Mouse (Mus musculus) neural tube, embryonic 15.5 days (tissue): ENCODE results near the gene Crtam. TPM values are rescaled to one million over a fixed set of nuclear protein-coding genes. Genes with fewer than 3 reads are reported as not detected.

Experiments used
- ATAC-seq: fragments of 200-750 bp; cut with Nextera tagmentation; 2 replicates; pipeline ENCODE4 v1.8.0; 2017; ENCODE audit warnings: mild to moderate bottlenecking, moderate TSS enrichment, moderate library complexity; ENCODE audit not compliant: low FRiP score
- H3K27ac ChIP-seq: fragments of 300-500 bp; sonication (generic); replicated peaks from 2 replicates; pipeline ENCODE4 v1.5.1; 2015; ENCODE audit warnings: mild to moderate bottlenecking, inconsistent platforms
- H3K27me3 ChIP-seq: fragments of 300-500 bp; sonication (generic); replicated peaks from 2 replicates; pipeline ENCODE4 v1.6.1; 2015; ENCODE audit warnings: inconsistent platforms
- H3K36me3 ChIP-seq: fragments of 300-500 bp; sonication (generic); 2 replicates; pipeline ENCODE4 v1.6.1; 2015; ENCODE audit warnings: inconsistent platforms
- H3K4me1 ChIP-seq: fragments of 300-500 bp; sonication (generic); 2 replicates; pipeline ENCODE4 v1.6.1; 2015; ENCODE audit warnings: inconsistent platforms
- H3K4me2 ChIP-seq: fragments of 300-500 bp; sonication (generic); 2 replicates; pipeline ENCODE4 v1.6.1; 2015; ENCODE audit warnings: inconsistent platforms, mild to moderate bottlenecking, moderate library complexity
- H3K4me3 ChIP-seq: fragments of 300-500 bp; sonication (generic); replicated peaks from 2 replicates; pipeline ENCODE4 v1.5.1; 2015; ENCODE audit warnings: mild to moderate bottlenecking, inconsistent platforms
- H3K9ac ChIP-seq: fragments of 300-500 bp; sonication (generic); replicated peaks from 2 replicates; pipeline ENCODE4 v1.6.1; 2015; ENCODE audit warnings: mild to moderate bottlenecking, inconsistent platforms
- H3K9me3 ChIP-seq: fragments of 300-500 bp; sonication (generic); replicated peaks from 2 replicates; pipeline ENCODE4 v1.6.1; 2016; ENCODE audit warnings: inconsistent platforms
- WGBS: fragments of 180-500 bp; shearing (Covaris S2); methylation state at CpG from one replicate; pipeline ENCODE4 v1.1.7; 2015; ENCODE audit warnings: mixed read lengths; 5-methylcytosine and 5-hydroxymethylcytosine counted together
- polyA plus RNA-seq: library from polyadenylated mRNA; unstranded; fragments of >200 nt; fragmentation: Nextera tagmentation; extraction: Ambion mirVana; gene quantifications from 2 replicates; pipeline ENCODE4 v1.2.1, GENCODE M21; 2015

Gene Crtam
- polyA plus RNA-seq: 0.08 and 0.15 TPM in 2 replicates

GRCm38 (mm10) chr9:41004415-41004814 is at the start of gene Crtam:
TSS of gene Crtam (minus strand) at chr9:41004628.
- H3K9me3 ChIP-seq: no peaks in the 10 kb centered on the region
- H3K4me1 ChIP-seq: peaks cover 2% of the 10 kb centered on the region; the same call in 1 of the 2 replicates
- no peak within 1 kb of the TSS for H3K9ac ChIP-seq
- H3K36me3 ChIP-seq: no peaks in the 10 kb centered on the region
- 74% methylated on average over 4 of the region's 4 CpGs for WGBS
- H3K27ac ChIP-seq: no peak within 1 kb of the TSS
- no peak within 1 kb of the TSS for H3K4me2 ChIP-seq
- ATAC-seq: no peak
- H3K27me3 ChIP-seq: no peaks in the 10 kb centered on the region
- H3K4me3 ChIP-seq: no peak within 1 kb of the TSS

GRCm38 (mm10) chr9:41054166-41054565 is 49.7 kb upstream of the Crtam start:
- Histone ChIP-seq H3K27ac (peak overlapping the region; percentile 28; the same call in 1 of the 2 replicates), H3K9me3 (no peaks in the 10 kb centered on the region)

GRCm38 (mm10) chr9:41053478-41053877 is 49.0 kb upstream of the Crtam start:
- H3K27ac ChIP-seq: no peak overlapping the region; the same call in 1 of the 2 replicates
- WGBS: 57% methylated on average over 4 of the region's 4 CpGs
- no peak overlapping the region for H3K4me3 ChIP-seq

More at GRCm38 (mm10) chr9:41054166-41054565, 49.7 kb upstream of the Crtam start:
- no peak overlapping the region for H3K9ac ChIP-seq
- no peaks in the 10 kb centered on the region for H3K27me3 ChIP-seq
- H3K36me3 ChIP-seq: peaks cover 4% of the 10 kb centered on the region; the same call in 1 of the 2 replicates
- WGBS: 72% methylated on average over 9 of the region's 9 CpGs
- no peak overlapping the region for H3K4me3 ChIP-seq
- peaks cover 16% of the 10 kb centered on the region for H3K4me1 ChIP-seq
- no peak overlapping the region for H3K4me2 ChIP-seq
- 0 out of 2 replicates have a peak, but pooled peaks have one; percentile 35 for ATAC-seq

GRCm38 (mm10) chr9:41051080-41051932 is 46.9 kb upstream of the Crtam start:
- whole genome bisulfite sequencing: 31% methylated on average over 11 of the region's 11 CpGs
- Histone ChIP-seq H3K9me3 (no peaks in the 10 kb centered on the region), H3K9ac (no peak overlapping the region), H3K27me3 (no peaks in the 10 kb centered on the region), H3K4me2 (no peak overlapping the region), H3K4me1 (peaks cover 16% of the 10 kb centered on the region), H3K36me3 (peaks cover 9% of the 10 kb centered on the region; the same call in 1 of the 2 replicates), H3K27ac (peak overlapping the region; percentile 52), H3K4me3 (no peak overlapping the region)
- peak; percentile 39; the same call in 1 of the 2 replicates for ATAC-seq

More at GRCm38 (mm10) chr9:41053478-41053877, 49.0 kb upstream of the Crtam start:
- no peak for ATAC-seq
- H3K4me1 ChIP-seq: peaks cover 16% of the 10 kb centered on the region
- H3K36me3 ChIP-seq: peaks cover 4% of the 10 kb centered on the region; the same call in 1 of the 2 replicates
- no peaks in the 10 kb centered on the region for H3K27me3 ChIP-seq
- no peaks in the 10 kb centered on the region for H3K9me3 ChIP-seq
- no peak overlapping the region for H3K9ac ChIP-seq
- H3K4me2 ChIP-seq: no peak overlapping the region

- Histone ChIP-seq H3K4me3 (no peak overlapping the region), H3K27ac (peak overlapping the region; percentile 52), H3K9ac (no peak overlapping the region), H3K4me1 (peaks cover 16% of the 10 kb centered on the region), H3K9me3 (no peaks in the 10 kb centered on the region), H3K4me2 (no peak overlapping the region), H3K36me3 (peaks cover 9% of the 10 kb centered on the region; the same call in 1 of the 2 replicates), H3K27me3 (no peaks in the 10 kb centered on the region)
- WGBS: 55% methylated on average over 12 of the region's 12 CpGs
- no peak for ATAC-seq
Observed at GRCm38 (mm10) chr9:41050331-41051079, 46.1 kb upstream of the Crtam start.

- H3K27ac ChIP-seq: no peak overlapping the region
- peaks cover 9% of the 10 kb centered on the region; the same call in 1 of the 2 replicates for H3K36me3 ChIP-seq
- ATAC-seq: no peak
- no peak overlapping the region for H3K4me2 ChIP-seq
- H3K9me3 ChIP-seq: no peaks in the 10 kb centered on the region
- H3K9ac ChIP-seq: no peak overlapping the region
- H3K27me3 ChIP-seq: no peaks in the 10 kb centered on the region
- 86% methylated on average over 7 of the region's 7 CpGs for WGBS
- no peak overlapping the region for H3K4me3 ChIP-seq
- peaks cover 16% of the 10 kb centered on the region for H3K4me1 ChIP-seq
Observed at GRCm38 (mm10) chr9:41049282-41049681, 44.9 kb upstream of the Crtam start.

GRCm38 (mm10) chr9:41048820-41049219 is 44.4 kb upstream of the Crtam start:
- Histone ChIP-seq H3K4me2 (no peak overlapping the region), H3K27ac (no peak overlapping the region), H3K4me3 (no peak overlapping the region), H3K9me3 (no peaks in the 10 kb centered on the region), H3K4me1 (peaks cover 16% of the 10 kb centered on the region), H3K36me3 (peaks cover 9% of the 10 kb centered on the region; the same call in 1 of the 2 replicates), H3K27me3 (no peaks in the 10 kb centered on the region), H3K9ac (no peak overlapping the region)
- WGBS: 84% methylated on average over 3 of the region's 3 CpGs
- ATAC-seq: no peak

- H3K4me2 ChIP-seq: no peak overlapping the region
- WGBS: 96% methylated on average over 7 of the region's 7 CpGs
- no peak overlapping the region for H3K4me3 ChIP-seq
- H3K9ac ChIP-seq: no peak overlapping the region
- H3K27me3 ChIP-seq: no peaks in the 10 kb centered on the region
- H3K27ac ChIP-seq: no peak overlapping the region
- H3K36me3 ChIP-seq: peaks cover 9% of the 10 kb centered on the region; the same call in 1 of the 2 replicates
- no peak for ATAC-seq
- H3K4me1 ChIP-seq: peaks cover 16% of the 10 kb centered on the region
- no peaks in the 10 kb centered on the region for H3K9me3 ChIP-seq
Observed at GRCm38 (mm10) chr9:41048216-41048615, 43.8 kb upstream of the Crtam start.

GRCm38 (mm10) chr9:41047654-41048053 is 43.2 kb upstream of the Crtam start:
- Histone ChIP-seq H3K4me3 (no peak overlapping the region), H3K36me3 (peaks cover 10% of the 10 kb centered on the region; the same call in 1 of the 2 replicates), H3K27me3 (no peaks in the 10 kb centered on the region), H3K4me2 (no peak overlapping the region), H3K9me3 (no peaks in the 10 kb centered on the region), H3K27ac (no peak overlapping the region), H3K9ac (no peak overlapping the region), H3K4me1 (peaks cover 16% of the 10 kb centered on the region)
- ATAC-seq: no peak
- 95% methylated on average over 2 of the region's 2 CpGs for WGBS

- WGBS: 16% methylated on average over 3 of the region's 3 CpGs
- no peaks in the 10 kb centered on the region for H3K4me1 ChIP-seq
- no peak overlapping the region for H3K27ac ChIP-seq
- no peaks in the 10 kb centered on the region for H3K9me3 ChIP-seq
- no peak for ATAC-seq
- no peak overlapping the region for H3K9ac ChIP-seq
- peaks cover 15% of the 10 kb centered on the region; the same call in 1 of the 2 replicates for H3K36me3 ChIP-seq
- no peaks in the 10 kb centered on the region for H3K27me3 ChIP-seq
- no peak overlapping the region for H3K4me3 ChIP-seq
- H3K4me2 ChIP-seq: no peak overlapping the region
Observed at GRCm38 (mm10) chr9:41044626-41045025, 40.2 kb upstream of the Crtam start.

- Histone ChIP-seq H3K4me1 (no peaks in the 10 kb centered on the region), H3K27me3 (no peaks in the 10 kb centered on the region), H3K4me2 (no peak overlapping the region), H3K9ac (no peak overlapping the region), H3K4me3 (no peak overlapping the region), H3K27ac (no peak overlapping the region), H3K36me3 (peaks cover 14% of the 10 kb centered on the region; the same call in 1 of the 2 replicates), H3K9me3 (no peaks in the 10 kb centered on the region)
- WGBS: 82% methylated on average over 5 of the region's 5 CpGs
- no peak for ATAC-seq
Observed at GRCm38 (mm10) chr9:41043641-41044040, 39.2 kb upstream of the Crtam start.
